Mouse (Mus musculus): Measurements from ENCODE around the gene Dtnb. TPM values are rescaled to one million over a fixed set of nuclear protein-coding genes. Genes with fewer than 3 reads are reported as not detected.

The Dtnb gene
- polyA plus RNA-seq, 1 experiment from 2014 or later: 30.1 TPM

DNA sequence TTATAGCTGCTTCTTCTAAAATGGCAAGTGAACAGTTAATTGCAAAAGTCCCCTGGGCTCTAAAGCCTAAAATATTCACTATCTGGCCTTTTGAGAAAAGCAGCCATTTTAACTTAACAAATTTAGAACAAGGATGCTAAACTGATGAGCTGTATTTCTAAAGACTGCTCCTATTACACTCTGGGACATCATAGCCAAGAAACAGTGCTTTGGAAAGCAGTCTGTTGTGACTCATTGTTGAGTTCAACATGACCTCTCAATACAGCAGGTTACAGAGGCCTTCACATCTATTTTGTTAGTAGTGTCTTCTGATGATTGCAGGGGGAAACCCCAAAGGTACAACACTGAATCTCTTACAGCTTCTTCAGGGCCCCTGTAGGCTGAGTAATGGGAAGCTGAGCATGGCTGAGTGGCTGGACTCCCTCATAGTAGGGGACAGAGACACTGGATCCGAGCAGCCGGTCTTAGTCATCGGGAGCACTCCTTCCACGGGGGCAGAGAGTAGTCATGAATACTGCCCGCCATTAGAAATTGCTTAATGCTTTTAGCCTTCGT is 157.4 kb downstream of the Dtnb start:
- Histone ChIP-seq H3K9me3 (ENCODE audit: control insufficient read depth, low read length) (no peaks in the 10 kb centered on the region), H3K4me2 (no peak overlapping the region), H3K9ac (ENCODE audit: low read length) (no peak overlapping the region), H3K4me1 (ENCODE audit: control insufficient read depth, insufficient read depth, low read length) (no peaks in the 10 kb centered on the region), H3K27ac (ENCODE audit: low read depth, low read length) (no peak overlapping the region), H3K27me3 (ENCODE audit: control insufficient read depth, insufficient read depth, low read length) (no peaks in the 10 kb centered on the region), H3K4me3 (ENCODE audit: low read depth, low read length) (no peak overlapping the region), H3K36me3 (ENCODE audit: control insufficient read depth, insufficient read depth, low read length) (no peaks in the 10 kb centered on the region)
- WGBS: 94% methylated on average over 6 of the region's 6 CpGs
- ATAC-seq (ENCODE audit: low FRiP score) (no peak), DNase-seq (ENCODE audit: low spot score, missing footprints) (no peak)

GRCm38 (mm10) chr12:3732623-3733265 is 160.6 kb downstream of the Dtnb start:
- H3K27ac ChIP-seq (ENCODE audit: low read depth, low read length): no peak overlapping the region
- H3K27me3 ChIP-seq (ENCODE audit: control insufficient read depth, insufficient read depth, low read length): no peaks in the 10 kb centered on the region
- H3K4me1 ChIP-seq (ENCODE audit: control insufficient read depth, insufficient read depth, low read length): no peaks in the 10 kb centered on the region
- no peak overlapping the region for H3K4me2 ChIP-seq
- no peak overlapping the region for H3K9ac ChIP-seq (ENCODE audit: low read length)
- H3K4me3 ChIP-seq (ENCODE audit: low read depth, low read length): no peak overlapping the region
- no peaks in the 10 kb centered on the region for H3K36me3 ChIP-seq (ENCODE audit: control insufficient read depth, insufficient read depth, low read length)
- H3K9me3 ChIP-seq (ENCODE audit: control insufficient read depth, low read length): no peaks in the 10 kb centered on the region
- no peak for DNase-seq (ENCODE audit: low spot score, missing footprints)
- WGBS: 75% methylated on average over 11 of the region's 11 CpGs
- no peak for ATAC-seq (ENCODE audit: low FRiP score)

GRCm38 (mm10) chr12:3733328-3733727 is 161.1 kb downstream of the Dtnb start:
- H3K4me3 ChIP-seq (ENCODE audit: low read depth, low read length): no peak overlapping the region
- ATAC-seq (ENCODE audit: low FRiP score): no peak
- H3K4me2 ChIP-seq: no peak overlapping the region
- no peaks in the 10 kb centered on the region for H3K36me3 ChIP-seq (ENCODE audit: control insufficient read depth, insufficient read depth, low read length)
- H3K4me1 ChIP-seq (ENCODE audit: control insufficient read depth, insufficient read depth, low read length): no peaks in the 10 kb centered on the region
- H3K9ac ChIP-seq (ENCODE audit: low read length): no peak overlapping the region
- no peak for DNase-seq (ENCODE audit: low spot score, missing footprints)
- H3K27ac ChIP-seq (ENCODE audit: low read depth, low read length): no peak overlapping the region
- H3K9me3 ChIP-seq (ENCODE audit: control insufficient read depth, low read length): no peaks in the 10 kb centered on the region
- H3K27me3 ChIP-seq (ENCODE audit: control insufficient read depth, insufficient read depth, low read length): no peaks in the 10 kb centered on the region
- WGBS: 83% methylated on average over 7 of the region's 7 CpGs

- Histone ChIP-seq H3K9ac (ENCODE audit: low read length) (no peak overlapping the region), H3K36me3 (ENCODE audit: control insufficient read depth, insufficient read depth, low read length) (no peaks in the 10 kb centered on the region), H3K27me3 (ENCODE audit: control insufficient read depth, insufficient read depth, low read length) (no peaks in the 10 kb centered on the region), H3K4me1 (ENCODE audit: control insufficient read depth, insufficient read depth, low read length) (no peaks in the 10 kb centered on the region), H3K27ac (ENCODE audit: low read depth, low read length) (no peak overlapping the region), H3K4me2 (no peak overlapping the region), H3K4me3 (ENCODE audit: low read depth, low read length) (no peak overlapping the region), H3K9me3 (ENCODE audit: control insufficient read depth, low read length) (no peaks in the 10 kb centered on the region)
- 92% methylated on average over 7 of the region's 7 CpGs for WGBS
- no peak for ATAC-seq (ENCODE audit: low FRiP score)
- no peak for DNase-seq (ENCODE audit: low spot score, missing footprints)
Measured at GRCm38 (mm10) chr12:3737009-3737408, 164.8 kb downstream of the Dtnb start.

GRCm38 (mm10) chr12:3738741-3739529 is 166.8 kb downstream of the Dtnb start:
- H3K36me3 ChIP-seq (ENCODE audit: control insufficient read depth, insufficient read depth, low read length): no peaks in the 10 kb centered on the region
- H3K4me1 ChIP-seq (ENCODE audit: control insufficient read depth, insufficient read depth, low read length): no peaks in the 10 kb centered on the region
- no peaks in the 10 kb centered on the region for H3K27me3 ChIP-seq (ENCODE audit: control insufficient read depth, insufficient read depth, low read length)
- no peak overlapping the region for H3K27ac ChIP-seq (ENCODE audit: low read depth, low read length)
- H3K4me3 ChIP-seq (ENCODE audit: low read depth, low read length): no peak overlapping the region
- 67% methylated on average over 7 of the region's 7 CpGs for WGBS
- no peak for DNase-seq (ENCODE audit: low spot score, missing footprints)
- no peaks in the 10 kb centered on the region for H3K9me3 ChIP-seq (ENCODE audit: control insufficient read depth, low read length)
- no peak for ATAC-seq (ENCODE audit: low FRiP score)
- H3K9ac ChIP-seq (ENCODE audit: low read length): no peak overlapping the region
- H3K4me2 ChIP-seq: no peak overlapping the region

GRCm38 (mm10) chr12:3739749-3740704 is 167.8 kb downstream of the Dtnb start:
- H3K4me2 ChIP-seq: no peak overlapping the region
- H3K36me3 ChIP-seq (ENCODE audit: control insufficient read depth, insufficient read depth, low read length): no peaks in the 10 kb centered on the region
- no peaks in the 10 kb centered on the region for H3K4me1 ChIP-seq (ENCODE audit: control insufficient read depth, insufficient read depth, low read length)
- ATAC-seq (ENCODE audit: low FRiP score) (no peak), DNase-seq (ENCODE audit: low spot score, missing footprints) (no peak)
- no peaks in the 10 kb centered on the region for H3K27me3 ChIP-seq (ENCODE audit: control insufficient read depth, insufficient read depth, low read length)
- H3K27ac ChIP-seq (ENCODE audit: low read depth, low read length): no peak overlapping the region
- no peak overlapping the region for H3K4me3 ChIP-seq (ENCODE audit: low read depth, low read length)
- 81% methylated on average over 18 of the region's 18 CpGs for WGBS
- H3K9me3 ChIP-seq (ENCODE audit: control insufficient read depth, low read length): no peaks in the 10 kb centered on the region
- H3K9ac ChIP-seq (ENCODE audit: low read length): no peak overlapping the region

DNA sequence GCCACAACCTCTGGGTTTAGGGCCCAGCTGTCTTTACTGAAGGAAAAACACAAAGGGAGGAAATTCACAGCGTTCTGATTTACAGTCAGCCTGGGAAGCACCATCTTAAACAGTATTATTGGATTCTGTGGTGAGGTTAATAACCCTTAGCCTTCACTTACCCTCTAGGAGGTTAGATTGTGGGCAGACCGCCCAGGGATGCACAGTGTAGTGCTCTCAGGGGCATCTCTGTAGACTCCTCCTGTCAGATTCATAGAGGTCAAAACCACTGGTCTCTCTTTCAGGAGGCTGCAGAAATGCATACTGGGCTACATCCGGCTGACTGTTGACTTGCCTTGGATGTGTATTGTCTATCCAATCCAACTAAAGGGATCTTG is 168.5 kb downstream of the Dtnb start:
- DNase-seq (ENCODE audit: low spot score, missing footprints) (no peak), ATAC-seq (ENCODE audit: low FRiP score) (no peak)
- no peaks in the 10 kb centered on the region for H3K9me3 ChIP-seq (ENCODE audit: control insufficient read depth, low read length)
- WGBS: 82% methylated on average over 3 of the region's 3 CpGs
- H3K36me3 ChIP-seq (ENCODE audit: control insufficient read depth, insufficient read depth, low read length): no peaks in the 10 kb centered on the region
- no peak overlapping the region for H3K27ac ChIP-seq (ENCODE audit: low read depth, low read length)
- H3K4me1 ChIP-seq (ENCODE audit: control insufficient read depth, insufficient read depth, low read length): no peaks in the 10 kb centered on the region
- H3K4me3 ChIP-seq (ENCODE audit: low read depth, low read length): no peak overlapping the region
- H3K9ac ChIP-seq (ENCODE audit: low read length): no peak overlapping the region
- H3K4me2 ChIP-seq: no peak overlapping the region
- no peaks in the 10 kb centered on the region for H3K27me3 ChIP-seq (ENCODE audit: control insufficient read depth, insufficient read depth, low read length)

- 82% methylated on average over 7 of the region's 7 CpGs for WGBS
- H3K4me3 ChIP-seq (ENCODE audit: low read depth, low read length): no peak overlapping the region
- H3K27me3 ChIP-seq (ENCODE audit: control insufficient read depth, insufficient read depth, low read length): no peaks in the 10 kb centered on the region
- no peaks in the 10 kb centered on the region for H3K4me1 ChIP-seq (ENCODE audit: control insufficient read depth, insufficient read depth, low read length)
- H3K27ac ChIP-seq (ENCODE audit: low read depth, low read length): no peak overlapping the region
- DNase-seq (ENCODE audit: low spot score, missing footprints) (no peak), ATAC-seq (ENCODE audit: low FRiP score) (no peak)
- no peak overlapping the region for H3K9ac ChIP-seq (ENCODE audit: low read length)
- H3K4me2 ChIP-seq: no peak overlapping the region
- H3K9me3 ChIP-seq (ENCODE audit: control insufficient read depth, low read length): no peaks in the 10 kb centered on the region
- H3K36me3 ChIP-seq (ENCODE audit: control insufficient read depth, insufficient read depth, low read length): no peaks in the 10 kb centered on the region
Measured at GRCm38 (mm10) chr12:3745432-3746105, 173.4 kb downstream of the Dtnb start.
